Mouse (Mus musculus) ES-E14 (cell line): ENCODE data around the gene Isy1. TPM values are rescaled to one million over a fixed set of nuclear protein-coding genes. Genes with fewer than 3 reads are reported as not detected.

Experiments used
- DNase-seq: peaks from one replicate; pipeline ENCODE4 v3.0.0-alpha.2; 2013; ENCODE audit warnings: low read depth, low spot score
- H3K27ac ChIP-seq: 2 replicates; pipeline ENCODE4 v1.5.1; 2012; ENCODE audit warnings: low read depth, mild to moderate bottlenecking, low read length, moderate library complexity, mixed read lengths; ENCODE audit not compliant: poor library complexity, insufficient read depth, severe bottlenecking
- H3K36me3 ChIP-seq: 2 replicates; pipeline ENCODE4 v1.6.1; 2012; ENCODE audit warnings: mild to moderate bottlenecking, low read length, moderate library complexity, mixed read lengths; ENCODE audit not compliant: control insufficient read depth, poor library complexity, insufficient read depth, severe bottlenecking
- H3K4me1 ChIP-seq, 2 experiments: fragments of 150-350 bp in 1 of 2; sonication (generic) in 1 of 2; 2 replicates each; pipeline ENCODE4 v1.6.1; 2012; ENCODE audit warnings: low read length in 2 of 2, mild to moderate bottlenecking in 1 of 2, mixed read lengths in 1 of 2; ENCODE audit not compliant: control insufficient read depth in 2 of 2, insufficient read depth in 2 of 2, poor library complexity in 1 of 2
- H3K4me3 ChIP-seq, 2 experiments: fragments of 150-350 bp in 1 of 2; sonication (generic) in 1 of 2; 2 replicates each; pipeline ENCODE4 v1.5.1; 2012; ENCODE audit warnings: low read length in 2 of 2, low read depth in 1 of 2, mild to moderate bottlenecking in 1 of 2, mixed read lengths in 1 of 2; ENCODE audit not compliant: insufficient read depth in 1 of 2, poor library complexity in 1 of 2, severe bottlenecking in 1 of 2
- H3K9ac ChIP-seq: 2 replicates; pipeline ENCODE4 v1.6.1; 2012; ENCODE audit warnings: low read depth, mild to moderate bottlenecking, low read length, mixed read lengths; ENCODE audit not compliant: poor library complexity, insufficient read depth, severe bottlenecking
- H3K9me3 ChIP-seq: fragments of 150-350 bp; sonication (generic); 2 replicates; pipeline ENCODE4 v1.6.1; 2012; ENCODE audit warnings: low read depth, mild to moderate bottlenecking, low read length; ENCODE audit not compliant: control insufficient read depth, insufficient read depth
- CHD2 ChIP-seq: IDR thresholded peaks from 2 replicates; pipeline ENCODE4 v1.6.1; 2014; ENCODE audit warnings: mild to moderate bottlenecking, low read depth, low read length, inconsistent platforms
- HCFC1 ChIP-seq: IDR thresholded peaks from 2 replicates; pipeline ENCODE4 v1.6.1; 2012; ENCODE audit warnings: low read length, inconsistent platforms, borderline replicate concordance; ENCODE audit not compliant: insufficient read depth
- MAFK ChIP-seq: IDR thresholded peaks from 2 replicates; pipeline ENCODE4 v1.6.1; 2014; ENCODE audit warnings: mild to moderate bottlenecking, low read depth, low read length, inconsistent platforms; ENCODE audit not compliant: insufficient read depth
- ZC3H11A ChIP-seq: IDR thresholded peaks from 2 replicates; pipeline ENCODE4 v1.6.1; 2012; ENCODE audit warnings: low read depth, mild to moderate bottlenecking, inconsistent platforms, low read length, borderline replicate concordance
- ZNF384 ChIP-seq: IDR thresholded peaks from 2 replicates; pipeline ENCODE4 v1.6.1; 2012; ENCODE audit warnings: low read depth, low read length, inconsistent platforms
- in situ Hi-C, 2 experiments: fragments of 600-800 bp; cut with MboI; formaldehyde crosslinking; loops; one replicate each; pipeline ENCODE4 v1.15.1; 2025; ENCODE audit warnings: low sequenced_read_pairs in 2 of 2, inconsistent platforms in 1 of 2; ENCODE audit not compliant: unreplicated experiment in 2 of 2
- total RNA-seq: library from RNA; depleted of rRNA; stranded (reverse); fragments of 300-350 nt; gene quantifications from 2 replicates; pipeline ENCODE4 v1.2.3, GENCODE M21; 2012; rRNA removed

Isy1 gene
- total RNA-seq, result 34.6 and 48.8 TPM in 2 replicates

GRCm38 (mm10) chr6:87838551-87839197 is at the start of gene Isy1:
Gene Isy1, minus strand, starts transcription at chr6:87838798.
- TF ChIP-seq ZC3H11A, result no peak
- TF ChIP-seq ZNF384, result no peak
- no peak for TF ChIP-seq MAFK
- peak; percentile 69; the same call in 1 of the 2 replicates for TF ChIP-seq CHD2
- peak; percentile 87 for TF ChIP-seq HCFC1
- H3K9me3 ChIP-seq, result no peaks in the 10 kb centered on the region
- H3K9ac ChIP-seq, result peak within 1 kb of the TSS; percentile 93
- DNase-seq, result peak; percentile 93
- H3K36me3 ChIP-seq, result peaks cover 19% of the 10 kb centered on the region
- peak within 1 kb of the TSS; percentile 77 to 86 for H3K4me3 ChIP-seq
- in situ Hi-C loops, result no loop called here
- H3K4me1 ChIP-seq, result no peaks in the 10 kb centered on the region
- H3K27ac ChIP-seq, result peak within 1 kb of the TSS; percentile 71

- Histone ChIP-seq H3K4me1 (peaks cover 2 to 3% of the 10 kb centered on the region in 2 experiments; a peak in 2 of 4 replicates), H3K4me3 (peak within 1 kb of the TSS; percentile 82 to 95), H3K36me3 (peaks cover 17% of the 10 kb centered on the region), H3K9me3 (no peaks in the 10 kb centered on the region), H3K9ac (peak within 1 kb of the TSS; percentile 91), H3K27ac (peak within 1 kb of the TSS; percentile 52; the same call in 1 of the 2 replicates)
- TF ChIP-seq ZC3H11A (peak; percentile 36; the same call in 1 of the 2 replicates), CHD2 (no peak), MAFK (no peak), ZNF384 (0 out of 2 replicates have a peak, but pooled peaks have one; percentile 26), HCFC1 (peak; percentile 64; the same call in 1 of the 2 replicates)
- DNase-seq, result peak; percentile 99
- in situ Hi-C loops, result no loop called here
Observed at GRCm38 (mm10) chr6:87887594-87888233, 49.1 kb upstream of the Isy1 start, which contains the start of gene Copg1. Gene Copg1, plus strand, starts transcription at chr6:87887814.

- Histone ChIP-seq H3K9ac (no peak overlapping the region), H3K9me3 (no peaks in the 10 kb centered on the region), H3K27ac (no peak overlapping the region), H3K4me1 (peaks cover 2 to 3% of the 10 kb centered on the region in 2 experiments; a peak in 2 of 4 replicates), H3K36me3 (peaks cover 11% of the 10 kb centered on the region), H3K4me3 (no peak overlapping the region)
- in situ Hi-C loops, result no loop called here
- no peak for DNase-seq
- TF ChIP-seq HCFC1, result no peak
- TF ChIP-seq MAFK, result no peak
Observed at GRCm38 (mm10) chr6:87886721-87887120, 48.1 kb upstream of the Isy1 start.

GRCm38 (mm10) chr6:87882816-87883215 is 44.2 kb upstream of the Isy1 start:
- DNase-seq, result no peak
- Histone ChIP-seq H3K4me1 (no peaks in the 10 kb centered on the region), H3K9ac (no peak overlapping the region), H3K27ac (no peak overlapping the region), H3K4me3 (no peak overlapping the region), H3K36me3 (no peaks in the 10 kb centered on the region), H3K9me3 (no peaks in the 10 kb centered on the region)
- TF ChIP-seq HCFC1 (no peak), CHD2 (no peak), ZNF384 (no peak), ZC3H11A (no peak), MAFK (no peak)
- in situ Hi-C loops, result no loop called here
